Mouse (Mus musculus) midbrain, embryonic 12.5 days (tissue): ENCODE measurements around the gene Gm21317. TPM values are rescaled to one million over a fixed set of nuclear protein-coding genes. Genes with fewer than 3 reads are reported as not detected.
"Not testable (repeated sequence)": the region's sequence is repeated elsewhere in the genome, so short reads cannot be mapped to it uniquely, and the experiment has no call there.

Experiments used
- ATAC-seq: fragments of 200-750 bp; cut with Nextera tagmentation; 2 replicates; pipeline ENCODE4 v1.8.0; 2017; ENCODE audit warnings: low read depth, moderate TSS enrichment, moderate library complexity; ENCODE audit not compliant: low FRiP score
- H3K27ac ChIP-seq: fragments of 300-500 bp; sonication (generic); replicated peaks from 2 replicates; pipeline ENCODE4 v1.5.1; 2016; ENCODE audit warnings: mild to moderate bottlenecking
- H3K27me3 ChIP-seq: fragments of 300-500 bp; sonication (generic); 2 replicates; pipeline ENCODE4 v1.6.1; 2016; ENCODE audit warnings: mild to moderate bottlenecking
- H3K36me3 ChIP-seq: fragments of 300-500 bp; sonication (generic); 2 replicates; pipeline ENCODE4 v1.6.1; 2016
- H3K4me1 ChIP-seq: fragments of 300-500 bp; sonication (generic); 2 replicates; pipeline ENCODE4 v1.6.1; 2016
- H3K4me2 ChIP-seq: fragments of 300-500 bp; sonication (generic); replicated peaks from 2 replicates; pipeline ENCODE4 v1.6.1; 2016; ENCODE audit warnings: mild to moderate bottlenecking, moderate library complexity
- H3K4me3 ChIP-seq: fragments of 300-500 bp; sonication (generic); 2 replicates; pipeline ENCODE4 v1.5.1; 2016; ENCODE audit warnings: mild to moderate bottlenecking
- H3K9ac ChIP-seq: fragments of 300-500 bp; sonication (generic); replicated peaks from 2 replicates; pipeline ENCODE4 v1.6.1; 2016; ENCODE audit warnings: mild to moderate bottlenecking, moderate library complexity
- H3K9me3 ChIP-seq: fragments of 300-500 bp; sonication (generic); 2 replicates; pipeline ENCODE4 v1.6.1; 2016; ENCODE audit warnings: mild to moderate bottlenecking
- WGBS: fragments of 180-500 bp; shearing (Covaris S2); methylation state at CpG from one replicate; pipeline ENCODE4 v1.1.7; 2016; 5-methylcytosine and 5-hydroxymethylcytosine counted together
- polyA plus RNA-seq: library from polyadenylated mRNA; unstranded; fragments of >200 nt; fragmentation: Nextera tagmentation; extraction: Ambion mirVana; gene quantifications from 2 replicates; pipeline ENCODE4 v1.2.1, GENCODE M21; 2016

Gene Gm21317
- not detected in 2 replicates for polyA plus RNA-seq

DNA sequence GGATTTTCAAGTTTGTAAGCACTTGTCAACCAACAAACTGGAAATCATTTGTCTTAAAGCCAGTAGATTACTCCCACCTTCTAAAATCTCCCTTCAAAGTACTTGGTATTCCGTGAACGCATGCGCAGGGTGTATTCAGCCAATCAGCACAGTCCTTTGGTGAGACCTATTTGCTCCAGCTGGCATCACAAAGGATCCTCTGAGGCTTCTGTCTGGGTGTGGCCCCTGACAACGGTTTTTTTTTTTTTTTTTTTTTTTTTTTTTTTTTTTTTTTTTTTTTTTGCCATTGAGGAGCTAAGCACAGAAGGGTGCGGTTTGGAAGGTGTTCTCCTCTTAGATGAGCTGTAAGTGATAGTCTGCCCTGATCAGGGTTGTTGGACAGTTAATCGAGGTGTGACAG is at the start of gene Gm21317:
Gene Gm21317 (plus strand): TSS at position 301 of the 400 bp plus-strand sequence.
- not testable (repeated sequence) for H3K36me3 ChIP-seq, ATAC-seq, H3K4me1 ChIP-seq, H3K4me3 ChIP-seq, H3K9ac ChIP-seq, H3K9me3 ChIP-seq, H3K27ac ChIP-seq, H3K4me2 ChIP-seq, H3K27me3 ChIP-seq
- WGBS, result no CpG with 5 or more reads among the region's 6 CpGs
